Mouse (Mus musculus) thymus, postnatal 14 days (tissue): ENCODE measurements around the gene Osbp2.

Experiments used
- DNase-seq: peaks from one replicate; pipeline ENCODE4 v3.0.0; 2021

Osbp2 gene

GRCm38 (mm10) chr11:3691746-3692145 lies 172.0 kb downstream of the Osbp2 start:
- no peak for DNase-seq

GRCm38 (mm10) chr11:3686885-3687284 lies 176.8 kb downstream of the Osbp2 start:
- DNase-seq, result no peak

GRCm38 (mm10) chr11:3686318-3686717 lies 177.4 kb downstream of the Osbp2 start:
- DNase-seq, result no peak

- DNase-seq, result no peak
Observed at GRCm38 (mm10) chr11:3685431-3685830, 178.3 kb downstream of the Osbp2 start.

- no peak for DNase-seq
Observed at GRCm38 (mm10) chr11:3684723-3685430, 178.8 kb downstream of the Osbp2 start.

- DNase-seq, result no peak
Observed at GRCm38 (mm10) chr11:3684232-3684631, 179.5 kb downstream of the Osbp2 start.

DNA sequence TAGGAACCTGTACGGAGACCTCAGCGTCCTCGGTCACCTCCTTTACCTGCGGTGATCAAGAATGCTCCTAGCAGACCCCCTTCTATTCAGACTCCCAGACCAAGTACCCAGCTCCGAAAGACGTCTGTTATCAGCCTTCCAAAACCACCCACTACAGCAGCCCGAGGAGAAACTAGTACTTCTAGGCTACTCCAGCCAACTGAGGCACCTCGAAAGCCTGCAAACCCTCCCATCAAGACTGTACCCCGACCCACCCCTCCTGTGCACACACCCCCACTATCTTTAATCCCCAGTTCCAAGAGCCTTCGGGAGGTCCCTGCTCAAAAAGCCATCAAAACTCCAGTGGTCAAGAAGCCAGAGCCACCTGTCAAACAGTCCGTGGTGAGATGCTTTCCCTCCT lies 180.0 kb downstream of the Osbp2 start:
- DNase-seq, result no peak

- DNase-seq, result no peak
Observed at GRCm38 (mm10) chr11:3679771-3680170, 183.9 kb downstream of the Osbp2 start.

DNA sequence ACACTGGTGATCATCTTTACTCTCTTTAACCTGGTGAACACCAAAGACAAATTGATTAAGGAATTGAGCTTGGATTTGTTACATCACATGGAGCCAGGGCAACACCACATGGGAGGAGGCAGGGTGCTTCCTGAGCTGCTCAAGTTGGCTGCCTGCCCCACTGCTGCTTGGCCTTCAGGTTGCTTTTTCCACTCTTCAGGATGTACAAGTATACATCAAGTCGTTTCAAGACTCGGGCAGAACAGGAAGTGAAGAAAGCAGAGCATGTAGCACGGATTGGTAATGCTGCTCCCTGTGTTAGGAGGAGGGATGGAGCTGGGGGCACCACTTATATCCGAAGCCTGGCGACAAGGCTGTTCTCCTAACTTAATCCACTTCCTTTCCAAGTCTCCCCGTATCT lies 186.5 kb downstream of the Osbp2 start:
- DNase-seq, result no peak

DNA sequence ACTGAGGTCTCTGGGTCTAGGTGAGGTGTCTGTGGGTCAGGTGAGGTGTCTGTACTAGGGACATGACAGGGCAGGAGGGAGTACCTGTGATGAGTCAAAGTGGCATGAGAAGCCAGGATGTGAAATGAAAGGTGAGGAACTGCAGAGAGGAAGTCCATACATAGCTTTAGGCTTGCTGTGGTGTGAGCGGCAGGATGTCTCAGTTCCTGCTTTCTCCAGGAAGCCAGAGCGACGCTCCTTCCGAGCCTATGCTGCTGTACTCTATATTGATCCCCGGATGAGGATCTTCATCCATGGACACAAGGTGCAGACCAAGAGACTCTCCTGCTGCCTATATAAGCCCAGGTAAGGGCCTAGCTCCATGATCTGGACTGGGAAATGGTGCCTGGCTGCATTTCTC lies 187.3 kb downstream of the Osbp2 start:
- no peak for DNase-seq

GRCm38 (mm10) chr11:3674545-3674944 lies 189.2 kb downstream of the Osbp2 start:
- DNase-seq, result no peak

DNA sequence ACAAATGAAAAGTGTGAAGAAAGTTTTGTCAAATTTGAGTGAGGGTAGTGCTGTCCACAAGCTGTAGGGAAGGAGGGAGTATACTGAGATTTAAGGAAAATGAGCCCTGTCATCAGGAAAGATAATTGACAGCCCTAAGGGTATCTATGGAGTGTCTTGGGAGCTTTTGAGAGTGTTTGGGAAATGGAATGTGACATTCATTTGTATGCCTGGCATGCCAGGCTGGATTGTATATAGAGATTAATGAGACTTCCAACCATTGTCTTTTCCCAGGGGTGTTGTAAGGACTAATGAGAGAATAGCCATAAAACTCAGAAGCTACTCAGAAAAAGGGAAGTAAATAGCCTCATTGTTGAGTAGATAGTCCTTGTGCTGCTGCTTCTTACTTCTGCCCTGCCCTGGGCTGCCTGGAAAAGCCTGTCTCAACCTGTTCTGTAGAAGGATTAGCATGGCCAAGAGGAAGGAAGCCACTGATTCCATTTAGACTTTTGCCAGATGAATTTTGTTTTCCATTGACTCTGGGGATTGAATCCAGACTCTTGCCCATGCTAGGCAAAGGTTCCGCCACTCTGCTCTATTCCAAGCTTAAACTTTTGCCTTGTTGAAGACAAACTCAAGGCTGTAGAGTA lies 192.6 kb downstream of the Osbp2 start:
- DNase-seq, result no peak

- no peak for DNase-seq
Observed at GRCm38 (mm10) chr11:3669849-3670248, 193.9 kb downstream of the Osbp2 start.

GRCm38 (mm10) chr11:3668768-3669167 lies 194.9 kb downstream of the Osbp2 start:
- no peak for DNase-seq

GRCm38 (mm10) chr11:3667506-3667905 lies 196.2 kb downstream of the Osbp2 start:
- DNase-seq, result no peak

DNA sequence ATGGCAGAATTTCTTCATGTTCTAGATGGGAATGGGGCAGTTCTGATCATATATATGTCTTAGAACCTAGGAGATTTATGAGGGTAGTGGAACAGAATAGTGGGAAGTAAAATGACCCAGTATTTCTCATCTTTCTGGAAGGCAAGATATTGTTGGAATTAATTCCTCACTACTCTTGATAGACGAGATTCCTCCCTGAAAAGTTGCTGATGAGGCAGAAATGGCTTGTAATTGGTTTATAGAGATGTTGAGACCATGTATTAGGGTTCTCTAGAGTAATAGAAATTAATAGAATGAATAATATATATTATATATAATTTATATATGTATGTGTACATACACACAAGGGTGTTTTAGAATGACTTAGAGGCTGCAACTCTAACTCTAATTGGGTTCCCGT lies 201.7 kb downstream of the Osbp2 start:
- no peak for DNase-seq
